Mouse (Mus musculus): ENCODE measurements around the gene Glt28d2. TPM values are rescaled to one million over a fixed set of nuclear protein-coding genes. Genes with fewer than 3 reads are reported as not detected.

Gene Glt28d2
- polyA plus RNA-seq, 1 experiment = 0.39 TPM

DNA sequence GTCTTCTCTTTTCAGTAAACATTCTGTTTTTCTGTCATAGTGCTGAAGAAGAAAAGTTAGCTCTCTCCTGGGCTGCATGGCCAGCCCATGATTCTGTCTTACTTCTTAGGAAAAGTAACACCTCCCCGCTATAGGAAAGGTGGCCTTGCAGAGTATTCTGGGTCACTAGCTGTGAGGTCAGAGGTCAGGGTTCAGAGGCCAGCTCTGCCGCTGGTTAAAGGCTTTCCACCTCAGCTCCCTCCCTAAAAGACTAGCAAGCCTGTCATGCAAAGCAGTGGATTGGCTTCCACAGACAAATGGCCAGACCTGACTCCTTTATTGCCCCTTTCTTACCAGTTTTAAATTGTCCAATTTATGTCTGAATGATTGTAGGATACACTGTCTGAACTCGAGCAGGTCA, 23.3 kb downstream of the Glt28d2 start:
- Histone ChIP-seq H3K4me3 (replicated peaks; ENCODE audit: insufficient read depth, low read depth, low read length) (no peak overlapping the region), H3K4me1 (ENCODE audit: control insufficient read depth, insufficient read depth, low read length) (no peaks in the 10 kb centered on the region), H3K27ac (ENCODE audit: insufficient read depth, low read length) (no peak overlapping the region), H3K27me3 (ENCODE audit: control insufficient read depth, insufficient read depth, low read length) (no peaks in the 10 kb centered on the region)
- TF ChIP-seq POLR2A (IDR thresholded peaks at IDR 0.05; ENCODE audit: borderline replicate concordance, insufficient read depth, low read length) = no peak
- no peak for TF ChIP-seq CTCF (IDR thresholded peaks at IDR 0.05; ENCODE audit: borderline replicate concordance, insufficient read depth, low read depth, low read length)
- DNase-seq = no peak
- 35% methylated on average over 3 of the region's 3 CpGs for WGBS

- H3K27me3 ChIP-seq (ENCODE audit: control insufficient read depth, insufficient read depth, low read length) = no peaks in the 10 kb centered on the region
- no peaks in the 10 kb centered on the region for H3K4me1 ChIP-seq (ENCODE audit: control insufficient read depth, insufficient read depth, low read length)
- no peak for TF ChIP-seq CTCF (IDR thresholded peaks at IDR 0.05; ENCODE audit: borderline replicate concordance, insufficient read depth, low read depth, low read length)
- TF ChIP-seq POLR2A (IDR thresholded peaks at IDR 0.05; ENCODE audit: borderline replicate concordance, insufficient read depth, low read length) = no peak
- 44% methylated on average over 2 of the region's 2 CpGs for WGBS
- no peak overlapping the region for H3K4me3 ChIP-seq (replicated peaks; ENCODE audit: insufficient read depth, low read depth, low read length)
- DNase-seq = no peak
- H3K27ac ChIP-seq (ENCODE audit: insufficient read depth, low read length) = no peak overlapping the region
Observed at GRCm38 (mm10) chr3:85862886-85863285, 24.4 kb downstream of the Glt28d2 start.

DNA sequence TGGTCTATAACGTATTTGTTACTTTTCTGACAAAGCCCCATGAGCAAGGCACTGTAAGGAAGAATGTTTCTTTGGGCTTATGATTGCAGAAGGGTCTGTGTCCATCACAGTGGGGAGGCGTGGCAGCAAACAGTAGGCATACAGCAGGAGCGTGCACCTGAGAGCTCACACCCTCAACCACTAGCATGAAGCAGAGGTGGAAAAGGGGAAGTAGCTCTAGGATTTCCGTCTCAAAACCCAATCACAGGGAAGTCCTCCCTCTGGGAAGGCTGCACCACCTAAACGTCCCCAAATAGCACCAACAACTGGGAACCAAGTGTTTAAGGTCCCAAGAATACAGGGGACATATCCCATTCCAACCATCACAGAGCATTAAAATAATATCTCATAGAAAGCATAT, 26.3 kb downstream of the Glt28d2 start:
- Histone ChIP-seq H3K4me3 (replicated peaks; ENCODE audit: insufficient read depth, low read depth, low read length) (no peak overlapping the region), H3K27ac (ENCODE audit: insufficient read depth, low read length) (no peak overlapping the region)
- WGBS = 86% methylated on average over 5 of the region's 5 CpGs

DNA sequence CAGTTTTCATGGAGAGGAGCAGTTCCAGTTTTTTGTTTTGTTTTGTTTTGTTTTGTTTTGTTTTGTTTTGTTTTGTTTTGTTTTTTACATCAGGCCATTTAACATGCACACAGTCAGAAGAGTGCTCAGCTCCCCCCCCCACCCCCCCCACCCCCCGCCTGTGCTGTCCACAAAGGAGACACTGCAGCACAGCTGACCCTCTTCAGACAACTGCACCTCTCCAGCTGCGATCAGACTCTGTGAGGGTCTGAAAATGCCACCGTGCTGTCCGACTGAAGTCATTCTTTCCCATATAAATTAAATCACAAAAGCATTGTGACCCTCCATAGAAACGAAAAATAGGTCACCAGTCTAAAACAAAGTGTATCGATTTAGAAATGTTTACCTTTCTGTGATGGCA, 28.0 kb downstream of the Glt28d2 start:
- Histone ChIP-seq H3K4me3 (replicated peaks; ENCODE audit: insufficient read depth, low read depth, low read length) (no peak overlapping the region), H3K27me3 (ENCODE audit: control insufficient read depth, insufficient read depth, low read length) (no peaks in the 10 kb centered on the region; the same call in 1 of the 2 replicates), H3K27ac (ENCODE audit: insufficient read depth, low read length) (no peak overlapping the region), H3K4me1 (ENCODE audit: control insufficient read depth, insufficient read depth, low read length) (no peaks in the 10 kb centered on the region)
- no peak for DNase-seq
- TF ChIP-seq CTCF (IDR thresholded peaks at IDR 0.05; ENCODE audit: borderline replicate concordance, insufficient read depth, low read depth, low read length) (no peak), POLR2A (IDR thresholded peaks at IDR 0.05; ENCODE audit: borderline replicate concordance, insufficient read depth, low read length) (no peak)
- 39% methylated on average over 6 of the region's 6 CpGs for WGBS

More for the DNA sequence above, 26.3 kb downstream of the Glt28d2 start:
- Histone ChIP-seq H3K4me1 (ENCODE audit: control insufficient read depth, insufficient read depth, low read length) (no peaks in the 10 kb centered on the region), H3K27me3 (ENCODE audit: control insufficient read depth, insufficient read depth, low read length) (no peaks in the 10 kb centered on the region; the same call in 1 of the 2 replicates)
- TF ChIP-seq POLR2A (IDR thresholded peaks at IDR 0.05; ENCODE audit: borderline replicate concordance, insufficient read depth, low read length) = no peak
- TF ChIP-seq CTCF (IDR thresholded peaks at IDR 0.05; ENCODE audit: borderline replicate concordance, insufficient read depth, low read depth, low read length) = no peak
- no peak for DNase-seq

GRCm38 (mm10) chr3:85858140-85859135, 28.9 kb downstream of the Glt28d2 start:
- H3K4me1 ChIP-seq (ENCODE audit: control insufficient read depth, insufficient read depth, low read length) = no peaks in the 10 kb centered on the region
- H3K27me3 ChIP-seq (ENCODE audit: control insufficient read depth, insufficient read depth, low read length) = no peaks in the 10 kb centered on the region; the same call in 1 of the 2 replicates
- 71% methylated on average over 11 of the region's 11 CpGs for WGBS
- no peak overlapping the region for H3K27ac ChIP-seq (ENCODE audit: insufficient read depth, low read length)
- TF ChIP-seq POLR2A (IDR thresholded peaks at IDR 0.05; ENCODE audit: borderline replicate concordance, insufficient read depth, low read length) = no peak
- TF ChIP-seq CTCF (IDR thresholded peaks at IDR 0.05; ENCODE audit: borderline replicate concordance, insufficient read depth, low read depth, low read length) = no peak
- DNase-seq = no peak
- H3K4me3 ChIP-seq (replicated peaks; ENCODE audit: insufficient read depth, low read depth, low read length) = no peak overlapping the region

DNA sequence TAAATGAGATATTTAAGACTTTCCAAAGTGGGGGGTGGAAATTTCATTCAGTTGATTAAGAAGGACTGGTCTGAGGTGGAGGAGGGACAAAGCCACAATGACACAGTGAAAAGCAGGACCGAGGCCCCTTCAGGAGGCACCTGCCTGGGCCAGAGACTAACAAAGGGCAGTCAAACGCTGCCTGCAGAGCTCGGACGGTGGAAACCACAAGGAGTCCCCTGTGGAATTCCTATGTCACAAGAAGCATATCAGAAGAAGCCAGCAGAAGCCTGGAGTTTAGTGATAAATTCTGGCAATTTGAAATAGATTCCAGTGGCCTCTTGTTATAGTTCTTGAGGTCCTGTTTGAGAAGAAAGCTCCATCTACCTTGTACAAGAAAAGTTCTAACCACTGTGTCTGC, 30.2 kb downstream of the Glt28d2 start:
- H3K4me1 ChIP-seq (ENCODE audit: control insufficient read depth, insufficient read depth, low read length) = no peaks in the 10 kb centered on the region
- H3K4me3 ChIP-seq (replicated peaks; ENCODE audit: insufficient read depth, low read depth, low read length) = no peak overlapping the region
- H3K27me3 ChIP-seq (ENCODE audit: control insufficient read depth, insufficient read depth, low read length) = no peaks in the 10 kb centered on the region; the same call in 1 of the 2 replicates
- TF ChIP-seq CTCF (IDR thresholded peaks at IDR 0.05; ENCODE audit: borderline replicate concordance, insufficient read depth, low read depth, low read length) (no peak), POLR2A (IDR thresholded peaks at IDR 0.05; ENCODE audit: borderline replicate concordance, insufficient read depth, low read length) (no peak)
- H3K27ac ChIP-seq (ENCODE audit: insufficient read depth, low read length) = no peak overlapping the region
- no peak for DNase-seq
- 25% methylated on average over 4 of the region's 4 CpGs for WGBS

GRCm38 (mm10) chr3:85855947-85856346, 31.4 kb downstream of the Glt28d2 start:
- TF ChIP-seq CTCF (IDR thresholded peaks at IDR 0.05; ENCODE audit: borderline replicate concordance, insufficient read depth, low read depth, low read length) = no peak
- TF ChIP-seq POLR2A (IDR thresholded peaks at IDR 0.05; ENCODE audit: borderline replicate concordance, insufficient read depth, low read length) = no peak
- H3K4me3 ChIP-seq (replicated peaks; ENCODE audit: insufficient read depth, low read depth, low read length) = no peak overlapping the region
- H3K4me1 ChIP-seq (ENCODE audit: control insufficient read depth, insufficient read depth, low read length) = no peaks in the 10 kb centered on the region
- DNase-seq = no peak
- H3K27me3 ChIP-seq (ENCODE audit: control insufficient read depth, insufficient read depth, low read length) = no peaks in the 10 kb centered on the region; the same call in 1 of the 2 replicates
- no peak overlapping the region for H3K27ac ChIP-seq (ENCODE audit: insufficient read depth, low read length)
- WGBS = 71% methylated on average over 5 of the region's 5 CpGs

DNA sequence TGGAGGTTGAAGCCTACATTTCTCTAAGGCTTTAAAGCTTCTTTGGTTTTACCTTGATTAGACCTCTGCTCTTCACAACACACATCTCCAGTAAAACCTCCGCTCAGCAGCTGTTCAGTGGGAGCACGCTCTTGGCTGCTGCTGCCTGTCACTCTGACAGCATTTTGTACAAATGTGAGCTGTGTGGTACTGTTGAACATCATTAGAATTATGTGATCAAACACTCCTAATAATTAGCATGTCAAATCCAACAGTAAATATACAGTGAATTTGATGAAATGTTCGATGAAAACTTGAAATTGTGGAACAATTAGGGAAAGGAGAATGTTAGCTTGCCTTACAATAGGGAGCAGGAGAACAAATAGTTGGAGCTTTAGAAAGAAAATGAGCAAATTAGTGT, 32.3 kb downstream of the Glt28d2 start:
- DNase-seq = no peak
- no peaks in the 10 kb centered on the region; the same call in 1 of the 2 replicates for H3K27me3 ChIP-seq (ENCODE audit: control insufficient read depth, insufficient read depth, low read length)
- WGBS = 92% methylated on average over 3 of the region's 3 CpGs
- TF ChIP-seq CTCF (IDR thresholded peaks at IDR 0.05; ENCODE audit: borderline replicate concordance, insufficient read depth, low read depth, low read length) (no peak), POLR2A (IDR thresholded peaks at IDR 0.05; ENCODE audit: borderline replicate concordance, insufficient read depth, low read length) (no peak)
- no peak overlapping the region for H3K27ac ChIP-seq (ENCODE audit: insufficient read depth, low read length)
- H3K4me3 ChIP-seq (replicated peaks; ENCODE audit: insufficient read depth, low read depth, low read length) = no peak overlapping the region
- no peaks in the 10 kb centered on the region for H3K4me1 ChIP-seq (ENCODE audit: control insufficient read depth, insufficient read depth, low read length)
